Mouse (Mus musculus) embryonic facial prominence, embryonic 12.5 days (tissue): ENCODE results near the gene Amdhd1. TPM values are rescaled to one million over a fixed set of nuclear protein-coding genes. Genes with fewer than 3 reads are reported as not detected.

Experiments used
- ATAC-seq: fragments of 200-750 bp; cut with Nextera tagmentation; 2 replicates; pipeline ENCODE4 v1.8.0; 2017; ENCODE audit not compliant: insufficient number of reproducible peaks, insufficient read depth, low FRiP score, low TSS enrichment
- H3K27ac ChIP-seq: fragments of 300-500 bp; sonication (generic); 2 replicates; pipeline ENCODE4 v1.5.1; 2016; ENCODE audit warnings: mild to moderate bottlenecking
- H3K27me3 ChIP-seq: fragments of 300-500 bp; sonication (generic); 2 replicates; pipeline ENCODE4 v1.6.1; 2016; ENCODE audit warnings: mild to moderate bottlenecking, moderate library complexity
- H3K36me3 ChIP-seq: fragments of 300-500 bp; sonication (generic); 2 replicates; pipeline ENCODE4 v1.6.1; 2016; ENCODE audit warnings: mild to moderate bottlenecking
- H3K4me1 ChIP-seq: fragments of 300-500 bp; sonication (generic); 2 replicates; pipeline ENCODE4 v1.6.1; 2016
- H3K4me2 ChIP-seq: fragments of 300-500 bp; sonication (generic); replicated peaks from 2 replicates; pipeline ENCODE4 v1.6.1; 2016; ENCODE audit warnings: mild to moderate bottlenecking, moderate library complexity
- H3K4me3 ChIP-seq: fragments of 300-500 bp; sonication (generic); 2 replicates; pipeline ENCODE4 v1.5.1; 2016; ENCODE audit warnings: mild to moderate bottlenecking
- H3K9ac ChIP-seq: fragments of 300-500 bp; sonication (generic); 2 replicates; pipeline ENCODE4 v1.6.1; 2016; ENCODE audit warnings: mild to moderate bottlenecking, moderate library complexity
- H3K9me3 ChIP-seq: fragments of 300-500 bp; sonication (generic); 2 replicates; pipeline ENCODE4 v1.6.1; 2016; ENCODE audit warnings: mild to moderate bottlenecking, moderate library complexity
- WGBS: fragments of 180-500 bp; shearing (Covaris S2); methylation state at CpG from one replicate; pipeline ENCODE4 v1.1.7; 2016; 5-methylcytosine and 5-hydroxymethylcytosine counted together
- polyA plus RNA-seq: library from polyadenylated mRNA; unstranded; fragments of >200 nt; fragmentation: Nextera tagmentation; extraction: Ambion mirVana; gene quantifications from 2 replicates; pipeline ENCODE4 v1.2.1, GENCODE M21; 2016

Amdhd1 gene
- polyA plus RNA-seq, 1 experiment from 2014 or later, result 0.42 TPM

GRCm38 (mm10) chr10:93538287-93538686 is 1.5 kb downstream of the Amdhd1 start:
- Histone ChIP-seq H3K27ac (no peak overlapping the region), H3K9ac (no peak overlapping the region)

GRCm38 (mm10) chr10:93525329-93525728 is 14.5 kb downstream of the Amdhd1 start:
- Histone ChIP-seq H3K27ac (no peak overlapping the region), H3K9ac (no peak overlapping the region), H3K9me3 (no peaks in the 10 kb centered on the region), H3K4me3 (no peak overlapping the region), H3K36me3 (no peaks in the 10 kb centered on the region), H3K4me2 (no peak overlapping the region), H3K4me1 (no peaks in the 10 kb centered on the region), H3K27me3 (no peaks in the 10 kb centered on the region)
- WGBS, result 77% methylated on average over 1 of the region's 1 CpGs
- no peak for ATAC-seq

More at GRCm38 (mm10) chr10:93538287-93538686, 1.5 kb downstream of the Amdhd1 start:
- WGBS, result 82% methylated on average over 2 of the region's 2 CpGs
- Histone ChIP-seq H3K9me3 (no peaks in the 10 kb centered on the region), H3K4me3 (no peak overlapping the region), H3K4me1 (peaks cover 17% of the 10 kb centered on the region), H3K4me2 (no peak overlapping the region), H3K36me3 (no peaks in the 10 kb centered on the region), H3K27me3 (peaks cover 12% of the 10 kb centered on the region)
- ATAC-seq, result no peak

- ATAC-seq, result no peak
- H3K4me1 ChIP-seq, result no peaks in the 10 kb centered on the region
- no peak overlapping the region for H3K9ac ChIP-seq
- WGBS, result 62% methylated on average over 4 of the region's 4 CpGs
- H3K9me3 ChIP-seq, result no peaks in the 10 kb centered on the region
- H3K4me2 ChIP-seq, result no peak overlapping the region
- no peaks in the 10 kb centered on the region for H3K27me3 ChIP-seq
- no peaks in the 10 kb centered on the region for H3K36me3 ChIP-seq
- no peak overlapping the region for H3K4me3 ChIP-seq
- H3K27ac ChIP-seq, result no peak overlapping the region
These were observed 18.8 kb downstream of the Amdhd1 start for GRCm38 (mm10) chr10:93520994-93521393.

- no peaks in the 10 kb centered on the region for H3K36me3 ChIP-seq
- 79% methylated on average over 5 of the region's 5 CpGs for WGBS
- ATAC-seq, result no peak
- H3K4me3 ChIP-seq, result no peak overlapping the region
- no peaks in the 10 kb centered on the region for H3K4me1 ChIP-seq
- no peak overlapping the region for H3K9ac ChIP-seq
- H3K9me3 ChIP-seq, result no peaks in the 10 kb centered on the region
- H3K4me2 ChIP-seq, result no peak overlapping the region
- no peak overlapping the region for H3K27ac ChIP-seq
- no peaks in the 10 kb centered on the region for H3K27me3 ChIP-seq
These were observed 20.1 kb downstream of the Amdhd1 start for GRCm38 (mm10) chr10:93519756-93520155.

- H3K4me2 ChIP-seq, result no peak overlapping the region
- H3K9me3 ChIP-seq, result no peaks in the 10 kb centered on the region
- 87% methylated on average over 8 of the region's 8 CpGs for WGBS
- H3K9ac ChIP-seq, result no peak overlapping the region
- no peak overlapping the region for H3K27ac ChIP-seq
- H3K4me1 ChIP-seq, result no peaks in the 10 kb centered on the region
- H3K27me3 ChIP-seq, result no peaks in the 10 kb centered on the region
- ATAC-seq, result no peak
- no peak overlapping the region for H3K4me3 ChIP-seq
- no peaks in the 10 kb centered on the region for H3K36me3 ChIP-seq
These were observed 20.7 kb downstream of the Amdhd1 start for GRCm38 (mm10) chr10:93519159-93519558.

- Histone ChIP-seq H3K27me3 (no peaks in the 10 kb centered on the region), H3K4me2 (no peak overlapping the region), H3K9me3 (no peaks in the 10 kb centered on the region), H3K9ac (no peak overlapping the region), H3K4me1 (no peaks in the 10 kb centered on the region), H3K4me3 (no peak overlapping the region), H3K36me3 (no peaks in the 10 kb centered on the region), H3K27ac (no peak overlapping the region)
- ATAC-seq, result no peak
- 89% methylated on average over 2 of the region's 2 CpGs for WGBS
These were observed 21.2 kb downstream of the Amdhd1 start for GRCm38 (mm10) chr10:93518620-93519019.

- no peak for ATAC-seq
- Histone ChIP-seq H3K4me2 (no peak overlapping the region), H3K9me3 (no peaks in the 10 kb centered on the region), H3K27ac (no peak overlapping the region), H3K9ac (no peak overlapping the region), H3K27me3 (no peaks in the 10 kb centered on the region), H3K4me3 (no peak overlapping the region), H3K36me3 (no peaks in the 10 kb centered on the region), H3K4me1 (no peaks in the 10 kb centered on the region)
- 88% methylated on average over 4 of the region's 4 CpGs for WGBS
These were observed 21.6 kb downstream of the Amdhd1 start for GRCm38 (mm10) chr10:93518186-93518585.

GRCm38 (mm10) chr10:93517754-93518153 is 22.1 kb downstream of the Amdhd1 start:
- Histone ChIP-seq H3K9ac (no peak overlapping the region), H3K27ac (no peak overlapping the region), H3K27me3 (no peaks in the 10 kb centered on the region), H3K36me3 (no peaks in the 10 kb centered on the region), H3K4me2 (no peak overlapping the region), H3K4me3 (no peak overlapping the region), H3K4me1 (no peaks in the 10 kb centered on the region), H3K9me3 (no peaks in the 10 kb centered on the region)
- 73% methylated on average over 4 of the region's 4 CpGs for WGBS
- no peak for ATAC-seq

- H3K27ac ChIP-seq, result no peak overlapping the region
- no peak for ATAC-seq
- no peaks in the 10 kb centered on the region for H3K36me3 ChIP-seq
- H3K4me2 ChIP-seq, result no peak overlapping the region
- WGBS, result 87% methylated on average over 12 of the region's 12 CpGs
- H3K4me3 ChIP-seq, result no peak overlapping the region
- no peak overlapping the region for H3K9ac ChIP-seq
- H3K9me3 ChIP-seq, result no peaks in the 10 kb centered on the region
- H3K27me3 ChIP-seq, result no peaks in the 10 kb centered on the region
- no peaks in the 10 kb centered on the region for H3K4me1 ChIP-seq
These were observed 23.9 kb downstream of the Amdhd1 start for GRCm38 (mm10) chr10:93515927-93516326.

- Histone ChIP-seq H3K9me3 (no peaks in the 10 kb centered on the region), H3K4me2 (no peak overlapping the region), H3K27ac (no peak overlapping the region), H3K4me3 (no peak overlapping the region), H3K4me1 (no peaks in the 10 kb centered on the region), H3K9ac (no peak overlapping the region), H3K27me3 (no peaks in the 10 kb centered on the region), H3K36me3 (no peaks in the 10 kb centered on the region)
- WGBS, result 36% methylated on average over 1 of the region's 1 CpGs
- ATAC-seq, result no peak
These were observed 24.4 kb downstream of the Amdhd1 start for GRCm38 (mm10) chr10:93515419-93515818.

GRCm38 (mm10) chr10:93509532-93510153 is 30.2 kb downstream of the Amdhd1 start:
- 85% methylated on average over 15 of the region's 15 CpGs for WGBS
- no peak for ATAC-seq
- no peaks in the 10 kb centered on the region for H3K9me3 ChIP-seq

GRCm38 (mm10) chr10:93508383-93508970 is 31.4 kb downstream of the Amdhd1 start:
- Histone ChIP-seq H3K4me1 (no peaks in the 10 kb centered on the region; the same call in 1 of the 2 replicates), H3K4me2 (no peak overlapping the region), H3K4me3 (no peak overlapping the region), H3K27me3 (no peaks in the 10 kb centered on the region), H3K36me3 (no peaks in the 10 kb centered on the region), H3K9me3 (no peaks in the 10 kb centered on the region), H3K9ac (no peak overlapping the region), H3K27ac (no peak overlapping the region)
- ATAC-seq, result no peak
- 77% methylated on average over 7 of the region's 7 CpGs for WGBS

More at GRCm38 (mm10) chr10:93509532-93510153, 30.2 kb downstream of the Amdhd1 start:
- no peaks in the 10 kb centered on the region; the same call in 1 of the 2 replicates for H3K4me1 ChIP-seq
- H3K9ac ChIP-seq, result no peak overlapping the region
- H3K4me2 ChIP-seq, result no peak overlapping the region
- no peaks in the 10 kb centered on the region for H3K36me3 ChIP-seq
- H3K27ac ChIP-seq, result no peak overlapping the region
- no peaks in the 10 kb centered on the region for H3K27me3 ChIP-seq
- no peak overlapping the region for H3K4me3 ChIP-seq
